Mouse (Mus musculus) c-Kit-positive CD71-positive TER-119-negative erythroid progenitor cells, embryonic 14.5 days (primary cell): ENCODE results near the gene Bace2.

ENCODE experiments used
- DNase-seq: peaks from one replicate; pipeline ENCODE4 v3.0.0-alpha.2; 2013; ENCODE audit warnings: low read depth

Bace2 gene

GRCm38 (mm10) chr16:97467993-97468791, 111.7 kb downstream of the Bace2 start:
- DNase-seq = no peak

- DNase-seq = no peak
These were observed 118.1 kb downstream of the Bace2 start for GRCm38 (mm10) chr16:97474671-97475070.

GRCm38 (mm10) chr16:97475581-97475980, 119.0 kb downstream of the Bace2 start:
- DNase-seq = no peak

- DNase-seq = no peak
These were observed 120.0 kb downstream of the Bace2 start for GRCm38 (mm10) chr16:97476524-97476923.

- no peak for DNase-seq
These were observed 122.1 kb downstream of the Bace2 start for GRCm38 (mm10) chr16:97478655-97479054.

GRCm38 (mm10) chr16:97492369-97492768, 135.8 kb downstream of the Bace2 start:
- DNase-seq = no peak
